Mouse (Mus musculus) cerebellum, adult 18-20 months (tissue): ENCODE measurements around the gene Zfp654.

Source experiments
- DNase-seq, 2 experiments: peaks; one replicate each; pipeline ENCODE4 v3.0.0; 2021

Zfp654 gene

GRCm38 (mm10) chr16:64852441-64852871, 1.0 kb upstream of the Zfp654 start:
- peak; percentile 68 to 78 for DNase-seq

- DNase-seq, result no peak
Measured at GRCm38 (mm10) chr16:64851085-64851562, 328 bp downstream of the Zfp654 start.

GRCm38 (mm10) chr16:64850287-64851084, 966 bp downstream of the Zfp654 start:
- peak; percentile 59 to 60 for DNase-seq

- DNase-seq, result no peak
Measured at GRCm38 (mm10) chr16:64845947-64846346, 5.5 kb downstream of the Zfp654 start.

GRCm38 (mm10) chr16:64842374-64842729, 9.1 kb downstream of the Zfp654 start:
- no peak for DNase-seq

GRCm38 (mm10) chr16:64841481-64842373, 9.7 kb downstream of the Zfp654 start:
- no peak for DNase-seq

- no peak for DNase-seq
Measured at GRCm38 (mm10) chr16:64836709-64837108, 14.7 kb downstream of the Zfp654 start.

- no peak for DNase-seq
Measured at GRCm38 (mm10) chr16:64835996-64836545, 15.4 kb downstream of the Zfp654 start.

- DNase-seq, result no peak
Measured at GRCm38 (mm10) chr16:64830291-64830690, 21.2 kb downstream of the Zfp654 start.

GRCm38 (mm10) chr16:64824474-64824873, 27.0 kb downstream of the Zfp654 start:
- DNase-seq, result no peak

GRCm38 (mm10) chr16:64823890-64824289, 27.6 kb downstream of the Zfp654 start:
- no peak for DNase-seq

GRCm38 (mm10) chr16:64817094-64817765, 34.2 kb downstream of the Zfp654 start:
- no peak for DNase-seq

GRCm38 (mm10) chr16:64803041-64803440, 48.4 kb downstream of the Zfp654 start:
- DNase-seq, result no peak

GRCm38 (mm10) chr16:64801638-64802037, 49.8 kb downstream of the Zfp654 start:
- DNase-seq, result no peak

GRCm38 (mm10) chr16:64800393-64800792, 51.1 kb downstream of the Zfp654 start:
- DNase-seq, result no peak

- DNase-seq, result no peak
Measured at GRCm38 (mm10) chr16:64794802-64795201, 56.6 kb downstream of the Zfp654 start.

GRCm38 (mm10) chr16:64789706-64790105, 61.7 kb downstream of the Zfp654 start:
- DNase-seq, result no peak

GRCm38 (mm10) chr16:64775516-64775915, 75.9 kb downstream of the Zfp654 start:
- DNase-seq, result no peak

- DNase-seq, result peak in 1 of 2 experiments; percentile 37
Measured at GRCm38 (mm10) chr16:64771431-64771818, 80.0 kb downstream of the Zfp654 start.

- peak; percentile 84 to 86 for DNase-seq
Measured at GRCm38 (mm10) chr16:64770521-64771430, 80.7 kb downstream of the Zfp654 start, which contains the start of gene 4930453N24Rik. Gene 4930453N24Rik, minus strand, starts transcription at chr16:64771161.

- no peak for DNase-seq
Measured at GRCm38 (mm10) chr16:64766696-64767300, 84.7 kb downstream of the Zfp654 start.
